Mouse (Mus musculus): ENCODE measurements around the gene Usp46.

DNA sequence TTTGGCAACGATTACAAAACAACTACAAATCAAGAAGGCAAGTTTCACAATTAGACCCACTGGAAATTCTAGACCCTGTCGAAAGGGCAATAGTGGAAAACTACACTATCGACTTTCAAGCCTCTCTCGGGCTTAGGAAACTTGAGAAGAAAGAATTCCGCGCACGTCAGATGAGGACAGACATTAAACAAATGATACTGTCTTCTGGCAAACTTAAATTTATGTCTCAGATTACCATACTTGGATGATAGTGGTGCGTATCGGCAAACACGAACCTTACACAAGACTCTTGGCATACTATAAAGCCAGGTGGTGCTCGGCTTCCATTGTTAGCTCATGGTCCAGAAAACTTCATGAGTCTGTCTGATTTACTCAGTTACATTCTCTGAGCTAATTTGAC, 90.8 kb downstream of the Usp46 start:
- TF ChIP-seq CTCF (IDR thresholded peaks at IDR 0.05; ENCODE audit: low read depth, low read length) = no peak
- no peak for TF ChIP-seq POLR2AphosphoS5 (IDR thresholded peaks at IDR 0.05; ENCODE audit: insufficient replicate concordance, low read depth, low read length)
- no peak for TF ChIP-seq TAL1 (conservative IDR thresholded peaks at IDR 0.05; ENCODE audit: low read depth, low read length)

All from G1E (cell line).